Mouse (Mus musculus) lung, embryonic 16.5 days (tissue): ENCODE measurements at regions not wholly inside any gene's neighbourhood (a gene's known extent, or its start where the extent isn't known, plus 50 kb on each side); places are given as distances from the start of the nearest gene placed in this dataset.

Source experiments
- ATAC-seq: fragments of 200-750 bp; cut with Nextera tagmentation; 2 replicates; pipeline ENCODE4 v1.8.0; 2017; ENCODE audit warnings: low read depth, mild to moderate bottlenecking, moderate library complexity
- H3K27ac ChIP-seq: fragments of 300-500 bp; sonication (generic); 2 replicates; pipeline ENCODE4 v1.5.1; 2014; ENCODE audit warnings: mild to moderate bottlenecking, control low read depth, low read length
- H3K27me3 ChIP-seq: fragments of 300-500 bp; sonication (generic); 2 replicates; pipeline ENCODE4 v1.6.1; 2014; ENCODE audit warnings: low read depth, low read length, mixed read lengths; ENCODE audit not compliant: control insufficient read depth, insufficient read depth
- H3K36me3 ChIP-seq: fragments of 300-500 bp; sonication (generic); 2 replicates; pipeline ENCODE4 v1.6.1; 2014; ENCODE audit warnings: low read length; ENCODE audit not compliant: control insufficient read depth, insufficient read depth
- H3K4me1 ChIP-seq: fragments of 300-500 bp; sonication (generic); replicated peaks from 2 replicates; pipeline ENCODE4 v1.6.1; 2014; ENCODE audit warnings: low read length, mixed read lengths; ENCODE audit not compliant: control insufficient read depth, insufficient read depth
- H3K4me2 ChIP-seq: fragments of 300-500 bp; sonication (generic); 2 replicates; pipeline ENCODE4 v1.6.1; 2014; ENCODE audit warnings: low read depth, low read length, control low read depth
- H3K4me3 ChIP-seq: fragments of 300-500 bp; sonication (generic); 2 replicates; pipeline ENCODE4 v1.5.1; 2014; ENCODE audit warnings: mild to moderate bottlenecking, low read length, control low read depth
- H3K9ac ChIP-seq: fragments of 300-500 bp; sonication (generic); 2 replicates; pipeline ENCODE4 v1.6.1; 2014; ENCODE audit warnings: low read length, control low read depth
- H3K9me3 ChIP-seq: fragments of 300-500 bp; sonication (generic); 2 replicates; pipeline ENCODE4 v1.6.1; 2016; ENCODE audit warnings: low read length; ENCODE audit not compliant: control insufficient read depth
- WGBS: fragments of 180-500 bp; shearing (Covaris S2); extraction: QIAGEN DNeasy Blood & Tissue Kit; methylation state at CpG from one replicate; pipeline ENCODE4 v1.1.7; 2014; 5-methylcytosine and 5-hydroxymethylcytosine counted together

GRCm38 (mm10) chr5:91725380-91726117 is 208.1 kb downstream of the Parm1 start:
- Histone ChIP-seq H3K9me3 (no peaks in the 10 kb centered on the region), H3K36me3 (no peaks in the 10 kb centered on the region), H3K4me3 (no peak overlapping the region), H3K27me3 (no peaks in the 10 kb centered on the region), H3K9ac (no peak overlapping the region), H3K4me2 (no peak overlapping the region), H3K27ac (no peak overlapping the region), H3K4me1 (no peaks in the 10 kb centered on the region)
- ATAC-seq, result no peak
- 65% methylated on average over 4 of the region's 4 CpGs for WGBS

GRCm38 (mm10) chr5:91724881-91725280 is 207.5 kb downstream of the Parm1 start:
- WGBS, result 92% methylated on average over 1 of the region's 1 CpGs
- no peaks in the 10 kb centered on the region for H3K27me3 ChIP-seq
- no peak overlapping the region for H3K9ac ChIP-seq
- H3K9me3 ChIP-seq, result no peaks in the 10 kb centered on the region
- H3K4me2 ChIP-seq, result no peak overlapping the region
- no peak overlapping the region for H3K27ac ChIP-seq
- no peak overlapping the region for H3K4me3 ChIP-seq
- no peak for ATAC-seq
- H3K4me1 ChIP-seq, result no peaks in the 10 kb centered on the region
- H3K36me3 ChIP-seq, result no peaks in the 10 kb centered on the region

- H3K4me3 ChIP-seq, result no peak overlapping the region
- no peaks in the 10 kb centered on the region for H3K27me3 ChIP-seq
- 67% methylated on average over 1 of the region's 1 CpGs for WGBS
- no peaks in the 10 kb centered on the region for H3K9me3 ChIP-seq
- no peak overlapping the region for H3K4me2 ChIP-seq
- no peaks in the 10 kb centered on the region for H3K4me1 ChIP-seq
- no peak overlapping the region for H3K9ac ChIP-seq
- H3K36me3 ChIP-seq, result no peaks in the 10 kb centered on the region
- ATAC-seq, result no peak
- no peak overlapping the region for H3K27ac ChIP-seq
These were observed 206.0 kb downstream of the Parm1 start for GRCm38 (mm10) chr5:91723416-91723815.

GRCm38 (mm10) chr5:91722982-91723381 is 205.6 kb downstream of the Parm1 start:
- Histone ChIP-seq H3K9me3 (no peaks in the 10 kb centered on the region), H3K4me1 (no peaks in the 10 kb centered on the region), H3K4me2 (no peak overlapping the region), H3K27me3 (no peaks in the 10 kb centered on the region), H3K4me3 (no peak overlapping the region), H3K36me3 (no peaks in the 10 kb centered on the region), H3K9ac (no peak overlapping the region), H3K27ac (no peak overlapping the region)
- ATAC-seq, result no peak
- WGBS, result 42% methylated on average over 5 of the region's 5 CpGs

GRCm38 (mm10) chr5:91722403-91722802 is 205.0 kb downstream of the Parm1 start:
- no peak overlapping the region for H3K27ac ChIP-seq
- H3K4me2 ChIP-seq, result no peak overlapping the region
- H3K27me3 ChIP-seq, result no peaks in the 10 kb centered on the region
- H3K4me1 ChIP-seq, result no peaks in the 10 kb centered on the region
- H3K4me3 ChIP-seq, result no peak overlapping the region
- no peaks in the 10 kb centered on the region for H3K36me3 ChIP-seq
- no peak overlapping the region for H3K9ac ChIP-seq
- WGBS, result 70% methylated on average over 5 of the region's 5 CpGs
- no peaks in the 10 kb centered on the region for H3K9me3 ChIP-seq
- ATAC-seq, result no peak

- Histone ChIP-seq H3K9ac (no peak overlapping the region), H3K36me3 (no peaks in the 10 kb centered on the region), H3K4me2 (no peak overlapping the region), H3K27me3 (no peaks in the 10 kb centered on the region), H3K4me1 (no peaks in the 10 kb centered on the region), H3K9me3 (no peaks in the 10 kb centered on the region), H3K27ac (no peak overlapping the region), H3K4me3 (no peak overlapping the region)
- no peak for ATAC-seq
- 85% methylated on average over 9 of the region's 9 CpGs for WGBS
These were observed 204.0 kb downstream of the Parm1 start for GRCm38 (mm10) chr5:91721231-91722096.

GRCm38 (mm10) chr5:91713020-91713419 is 195.6 kb downstream of the Parm1 start:
- no peaks in the 10 kb centered on the region for H3K4me1 ChIP-seq
- no peak for ATAC-seq
- H3K27ac ChIP-seq, result no peak overlapping the region
- no peaks in the 10 kb centered on the region for H3K36me3 ChIP-seq
- no peak overlapping the region for H3K9ac ChIP-seq
- H3K27me3 ChIP-seq, result no peaks in the 10 kb centered on the region
- H3K9me3 ChIP-seq, result no peaks in the 10 kb centered on the region
- H3K4me3 ChIP-seq, result no peak overlapping the region
- WGBS, result 34% methylated on average over 8 of the region's 8 CpGs
- no peak overlapping the region for H3K4me2 ChIP-seq

GRCm38 (mm10) chr5:91709494-91710286 is 192.3 kb downstream of the Parm1 start:
- no peak overlapping the region for H3K27ac ChIP-seq
- no peaks in the 10 kb centered on the region for H3K36me3 ChIP-seq
- H3K4me1 ChIP-seq, result no peaks in the 10 kb centered on the region
- H3K27me3 ChIP-seq, result no peaks in the 10 kb centered on the region
- H3K4me3 ChIP-seq, result no peak overlapping the region
- no peak overlapping the region for H3K9ac ChIP-seq
- no peak overlapping the region for H3K4me2 ChIP-seq
- no peaks in the 10 kb centered on the region for H3K9me3 ChIP-seq
- no peak for ATAC-seq
- WGBS, result 66% methylated on average over 1 of the region's 1 CpGs

- ATAC-seq, result no peak
- H3K27me3 ChIP-seq, result no peaks in the 10 kb centered on the region
- H3K4me2 ChIP-seq, result no peak overlapping the region
- no peaks in the 10 kb centered on the region for H3K4me1 ChIP-seq
- no peaks in the 10 kb centered on the region for H3K36me3 ChIP-seq
- no peak overlapping the region for H3K4me3 ChIP-seq
- 83% methylated on average over 6 of the region's 6 CpGs for WGBS
- no peak overlapping the region for H3K9ac ChIP-seq
- no peaks in the 10 kb centered on the region for H3K9me3 ChIP-seq
- no peak overlapping the region for H3K27ac ChIP-seq
These were observed 190.7 kb downstream of the Parm1 start for GRCm38 (mm10) chr5:91708149-91708548.
